Mouse (Mus musculus) kidney, adult 2 months (tissue): ENCODE data around the gene Wdtc1. TPM values are rescaled to one million over a fixed set of nuclear protein-coding genes. Genes with fewer than 3 reads are reported as not detected.
A peak's percentile ranks its signal among the peaks of the same experiment; 100 is the strongest.

Experiments
- DNase-seq: peaks from one replicate; pipeline ENCODE4 v3.0.0; 2021
- H3K27ac ChIP-seq: fragments of 200-500 bp; 2 replicates; pipeline ENCODE4 v1.5.1; 2012; ENCODE audit warnings: low read depth, low read length, control low read depth, inconsistent platforms; ENCODE audit not compliant: insufficient read depth
- H3K27me3 ChIP-seq: fragments of 200-500 bp; replicated peaks from 2 replicates; pipeline ENCODE4 v1.6.1; 2012; ENCODE audit warnings: mild to moderate bottlenecking, moderate library complexity, low read length, inconsistent platforms; ENCODE audit not compliant: control insufficient read depth, insufficient read depth
- H3K36me3 ChIP-seq: fragments of 200-500 bp; 2 replicates; pipeline ENCODE4 v1.6.1; 2012; ENCODE audit warnings: mild to moderate bottlenecking, moderate library complexity, low read length, inconsistent platforms; ENCODE audit not compliant: control insufficient read depth, insufficient read depth
- H3K4me1 ChIP-seq: fragments of 200-500 bp; 2 replicates; pipeline ENCODE4 v1.6.1; 2011; ENCODE audit warnings: low read length; ENCODE audit not compliant: control insufficient read depth, insufficient read depth
- H3K4me3 ChIP-seq: fragments of 200-500 bp; 2 replicates; pipeline ENCODE4 v1.5.1; 2011; ENCODE audit warnings: mild to moderate bottlenecking, low read depth, low read length, control low read depth; ENCODE audit not compliant: insufficient read depth
- CTCF ChIP-seq: fragments of 200-500 bp; conservative IDR thresholded peaks from 2 replicates; pipeline ENCODE4 v1.5.1; 2011; ENCODE audit warnings: low read depth, mild to moderate bottlenecking, control low read depth, low read length, moderate library complexity, mixed read lengths; ENCODE audit not compliant: insufficient read depth, insufficient read length
- POLR2A ChIP-seq: fragments of 200-500 bp; IDR thresholded peaks from one replicate; pipeline ENCODE4 v1.6.1; 2011; ENCODE audit warnings: low read depth, low read length, control low read depth
- WGBS: fragments of 180-500 bp; shearing (Covaris S2); methylation state at CpG from one replicate; pipeline ENCODE4 v1.1.7; 2018; 5-methylcytosine and 5-hydroxymethylcytosine counted together
- polyA plus RNA-seq: library from polyadenylated mRNA; depleted of rRNA; stranded (reverse); fragments of >200 nt; gene quantifications from 2 replicates; pipeline ENCODE4 v1.2.3, GENCODE M21; 2012

The Wdtc1 gene
- polyA plus RNA-seq, 1 experiment: 64.4 TPM

DNA sequence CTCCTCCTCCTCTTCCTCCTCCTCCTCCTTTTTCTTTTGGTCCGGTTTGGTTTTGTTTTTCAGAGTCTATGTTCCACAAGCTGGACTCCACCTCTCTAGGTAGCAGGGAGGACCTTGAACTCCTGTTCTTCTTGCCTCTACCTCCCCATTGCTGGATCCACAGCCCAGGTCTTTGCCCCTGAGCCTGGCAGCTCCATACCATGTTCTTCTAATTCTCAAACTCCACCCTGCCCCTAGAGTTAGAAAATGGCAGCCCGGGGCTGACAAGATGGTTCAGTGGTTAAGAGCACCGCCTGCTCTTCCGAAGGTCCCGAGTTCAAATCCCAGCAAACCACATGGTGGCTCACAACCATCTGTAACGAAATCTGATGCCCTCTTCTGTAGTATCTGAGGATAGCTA is 1.4 kb upstream of the Wdtc1 start:
- no peak overlapping the region for H3K27ac ChIP-seq
- H3K27me3 ChIP-seq: no peaks in the 10 kb centered on the region
- TF ChIP-seq CTCF (no peak), POLR2A (no peak)
- H3K36me3 ChIP-seq: no peaks in the 10 kb centered on the region
- H3K4me3 ChIP-seq: no peak overlapping the region
- 96% methylated on average over 6 of the region's 6 CpGs for WGBS
- H3K4me1 ChIP-seq: no peaks in the 10 kb centered on the region
- DNase-seq: no peak

DNA sequence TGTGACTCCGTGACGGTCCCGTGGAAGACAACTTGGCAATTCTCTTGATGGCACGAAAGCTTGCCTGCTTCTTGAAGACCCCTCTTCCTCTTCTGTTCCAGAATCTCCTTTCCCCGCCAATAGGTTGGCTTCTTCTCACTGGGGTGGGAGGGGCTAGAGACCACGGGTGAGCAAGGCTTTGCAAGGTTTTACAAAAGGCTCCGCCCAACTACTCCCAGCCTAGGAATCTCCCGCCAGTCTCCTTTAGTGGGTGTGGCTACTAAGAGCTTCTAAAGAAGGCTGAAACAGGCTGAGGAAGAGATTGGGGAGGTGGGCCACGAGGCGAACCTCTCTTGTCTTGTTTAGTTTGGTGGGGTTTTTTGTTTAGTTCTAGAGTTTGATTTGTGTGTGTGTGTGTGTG is 484 bp downstream of the Wdtc1 start:
- Histone ChIP-seq H3K4me3 (no peak overlapping the region), H3K4me1 (no peaks in the 10 kb centered on the region), H3K36me3 (no peaks in the 10 kb centered on the region), H3K27ac (no peak overlapping the region), H3K27me3 (no peaks in the 10 kb centered on the region)
- TF ChIP-seq CTCF (no peak), POLR2A (no peak)
- DNase-seq: no peak
- WGBS: 82% methylated on average over 10 of the region's 10 CpGs

DNA sequence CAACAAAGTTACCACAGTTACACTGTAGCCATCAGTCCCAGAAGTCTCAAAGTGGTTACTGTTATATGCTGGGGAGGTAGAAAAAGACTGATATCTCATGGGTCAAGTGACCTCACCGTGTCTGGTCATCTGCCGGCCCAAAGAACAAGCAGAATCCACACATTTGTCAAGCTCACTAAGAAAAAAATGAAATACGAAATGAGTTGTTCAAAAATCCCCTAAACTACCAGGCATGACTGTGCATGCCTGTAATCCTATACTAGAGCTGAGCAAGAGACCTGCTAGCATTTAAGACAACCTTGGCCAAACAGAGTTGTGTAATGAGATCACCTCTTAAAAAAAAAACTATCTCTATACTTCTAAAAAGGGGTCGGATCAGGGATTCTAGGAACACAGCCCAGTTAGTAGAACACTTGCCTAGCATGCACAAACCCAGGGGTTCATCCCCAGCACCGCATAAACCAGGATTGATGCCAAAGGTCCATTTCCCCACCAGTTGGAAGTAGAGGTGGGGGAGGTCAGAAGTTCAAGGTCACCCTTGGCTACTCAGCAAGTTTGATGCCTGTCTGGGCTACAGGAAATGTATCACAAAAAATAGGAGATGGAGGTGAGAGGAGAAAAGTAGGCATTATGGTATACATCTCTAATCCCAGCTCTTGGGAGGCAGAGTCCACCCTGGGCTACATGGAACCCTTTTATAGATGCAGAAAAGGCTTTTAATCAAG is 5.1 kb downstream of the Wdtc1 start:
- DNase-seq: no peak
- Histone ChIP-seq H3K4me3 (no peak overlapping the region), H3K27me3 (no peaks in the 10 kb centered on the region), H3K36me3 (no peaks in the 10 kb centered on the region), H3K27ac (no peak overlapping the region), H3K4me1 (no peaks in the 10 kb centered on the region)
- WGBS: 76% methylated on average over 5 of the region's 5 CpGs
- TF ChIP-seq POLR2A (no peak), CTCF (no peak)

DNA sequence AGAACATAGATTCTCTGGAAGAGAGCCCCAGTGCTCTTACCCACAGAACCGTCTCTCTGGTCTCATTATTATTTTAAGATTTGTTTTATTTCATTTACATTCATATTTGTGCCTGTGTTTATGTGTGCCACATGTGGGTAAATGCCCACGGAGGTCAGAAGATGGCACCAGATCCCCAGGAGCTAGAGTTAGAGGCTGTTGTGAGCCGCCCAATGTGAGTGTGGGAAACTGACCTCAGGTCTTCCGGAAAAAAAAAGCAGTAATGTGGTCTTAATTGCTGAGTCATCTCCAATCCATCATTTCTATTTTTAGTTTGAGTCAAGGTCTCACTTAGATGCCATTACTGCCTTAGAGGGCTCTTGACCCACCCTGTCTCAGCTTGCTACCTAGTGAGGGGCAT is 5.7 kb downstream of the Wdtc1 start:
- TF ChIP-seq POLR2A (no peak), CTCF (no peak; the same call in 1 of the 2 replicates)
- no peaks in the 10 kb centered on the region for H3K36me3 ChIP-seq
- H3K4me3 ChIP-seq: no peak overlapping the region
- WGBS: 72% methylated on average over 4 of the region's 4 CpGs
- no peaks in the 10 kb centered on the region for H3K4me1 ChIP-seq
- H3K27me3 ChIP-seq: no peaks in the 10 kb centered on the region
- no peak overlapping the region for H3K27ac ChIP-seq
- peak; percentile 8 for DNase-seq

DNA sequence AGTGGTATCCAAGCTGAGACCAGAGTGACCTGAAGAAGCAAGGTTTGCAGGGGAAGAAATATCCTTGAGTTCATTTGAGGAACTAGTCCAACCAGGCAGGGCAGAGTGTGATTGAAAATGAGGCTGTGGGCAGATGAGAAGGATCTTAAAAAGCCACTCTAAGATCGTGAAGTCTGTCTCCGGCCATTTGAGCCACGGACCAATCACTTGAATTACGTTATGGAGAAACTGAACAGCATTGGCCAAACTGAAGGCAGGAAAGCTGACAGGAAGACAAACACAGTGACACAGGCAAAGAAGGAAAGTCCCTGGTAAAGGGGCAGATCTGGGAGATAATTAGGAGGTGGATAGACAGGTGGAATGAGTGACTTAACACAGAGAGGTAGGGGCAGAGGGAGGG is 6.7 kb downstream of the Wdtc1 start:
- 62% methylated on average over 4 of the region's 4 CpGs for WGBS
- no peak for TF ChIP-seq POLR2A
- TF ChIP-seq CTCF: no peak

DNA sequence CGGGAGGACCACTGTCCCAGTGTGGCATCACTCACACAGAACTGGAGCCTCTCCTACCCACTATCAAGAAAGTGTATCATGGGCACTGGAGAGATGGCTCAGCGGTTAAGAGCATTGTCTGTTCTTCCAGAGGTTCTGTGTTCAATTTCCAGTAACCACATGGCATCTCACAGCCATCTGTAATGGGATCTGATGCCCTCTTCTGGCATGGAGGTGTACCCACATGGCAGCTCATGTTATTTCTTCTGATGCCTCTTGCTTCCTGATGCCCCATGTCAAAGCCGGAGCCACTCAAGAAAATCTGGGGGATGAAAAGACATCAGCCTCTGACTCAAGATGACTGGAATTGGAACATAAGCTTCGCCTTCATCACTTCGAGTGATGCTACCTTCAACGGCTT is 7.6 kb downstream of the Wdtc1 start:
- Histone ChIP-seq H3K4me1 (no peaks in the 10 kb centered on the region), H3K4me3 (no peak overlapping the region), H3K27ac (no peak overlapping the region), H3K36me3 (no peaks in the 10 kb centered on the region), H3K27me3 (no peaks in the 10 kb centered on the region)
- peak; percentile 42 for DNase-seq
- TF ChIP-seq POLR2A (no peak), CTCF (peak; percentile 58)
- 86% methylated on average over 6 of the region's 6 CpGs for WGBS

More for the DNA sequence above, 6.7 kb downstream of the Wdtc1 start:
- H3K27ac ChIP-seq: no peak overlapping the region
- no peaks in the 10 kb centered on the region for H3K4me1 ChIP-seq
- no peaks in the 10 kb centered on the region for H3K27me3 ChIP-seq
- no peak overlapping the region for H3K4me3 ChIP-seq
- DNase-seq: no peak
- H3K36me3 ChIP-seq: no peaks in the 10 kb centered on the region

DNA sequence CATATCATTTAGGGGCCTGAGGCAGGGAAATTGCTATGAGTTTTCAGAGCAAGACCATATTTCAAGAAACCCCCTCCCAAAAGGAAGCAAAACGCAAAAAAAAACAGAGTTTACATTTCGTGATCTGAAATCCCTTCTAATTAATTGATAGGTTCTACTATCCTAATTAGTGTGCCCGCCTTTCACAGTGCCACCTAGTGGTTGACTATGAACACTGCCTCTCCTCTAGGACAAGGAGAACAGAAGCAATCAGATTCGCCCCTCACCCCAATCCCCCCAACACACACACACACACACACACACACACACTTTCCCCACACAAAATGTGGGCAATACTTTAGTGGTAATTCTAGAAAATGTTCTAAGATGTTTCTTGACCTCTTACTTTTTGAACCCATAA is 9.2 kb downstream of the Wdtc1 start:
- TF ChIP-seq CTCF: peak; percentile 64
- TF ChIP-seq POLR2A: no peak
- peak; percentile 46 for DNase-seq
- 3% methylated on average over 4 of the region's 4 CpGs for WGBS

More for the DNA sequence above, 9.2 kb downstream of the Wdtc1 start:
- no peak overlapping the region for H3K4me3 ChIP-seq
- no peaks in the 10 kb centered on the region for H3K4me1 ChIP-seq
- no peaks in the 10 kb centered on the region for H3K36me3 ChIP-seq
- H3K27ac ChIP-seq: no peak overlapping the region
- no peaks in the 10 kb centered on the region for H3K27me3 ChIP-seq
